ENCODE assay signal across 8 mouse cellular contexts in the genomic region with DNA sequence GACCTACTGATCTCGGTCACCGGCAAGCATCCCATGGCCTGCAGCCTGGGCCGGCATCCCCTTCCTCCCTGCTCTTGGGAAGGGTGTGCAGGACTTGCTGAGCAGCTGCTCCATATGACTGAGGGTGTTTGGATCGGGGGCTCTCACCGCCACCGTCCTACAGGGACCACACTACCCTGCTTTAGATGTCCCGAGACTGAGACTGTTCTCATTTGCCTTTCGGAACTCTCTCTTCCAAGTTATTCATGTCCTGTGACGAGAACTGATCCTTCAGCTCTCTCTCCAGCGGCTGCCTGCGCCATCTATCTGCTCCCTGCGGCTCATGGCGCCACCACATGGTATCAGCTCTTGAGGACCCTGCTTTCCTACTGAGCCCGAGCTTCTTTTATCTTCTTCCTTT. TPM values are rescaled to one million over a fixed set of nuclear protein-coding genes. Genes with fewer than 3 reads are reported as not detected.
A peak's percentile ranks its signal among the peaks of the same experiment; 100 is the strongest.
DNase-seq lines count a peak whose midpoint lies in the region; ATAC-seq lines count a peak whose summit lies in the region.

No protein-coding gene starts in this region.

- H3K27ac ChIP-seq in hindbrain, embryonic 13.5 days, result no peak overlapping the region
- no peak overlapping the region for H3K27ac ChIP-seq in lung, embryonic 15.5 days

- peaks cover 8% of the 10 kb centered on the region for H3K4me1 ChIP-seq in hindbrain, embryonic 13.5 days (replicated peaks)
- peaks cover 3% of the 10 kb centered on the region for H3K4me1 ChIP-seq in lung, embryonic 15.5 days

- H3K36me3 ChIP-seq in hindbrain, embryonic 13.5 days, result no peaks in the 10 kb centered on the region
- no peaks in the 10 kb centered on the region for H3K36me3 ChIP-seq in lung, embryonic 15.5 days

- H3K4me2 ChIP-seq in hindbrain, embryonic 13.5 days, result peak overlapping the region; percentile 46
- H3K4me2 ChIP-seq in lung, embryonic 15.5 days, result peak overlapping the region; percentile 46

- H3K9me3 ChIP-seq in hindbrain, embryonic 13.5 days, result no peaks in the 10 kb centered on the region
- H3K9me3 ChIP-seq in lung, embryonic 15.5 days, result no peaks in the 10 kb centered on the region

- 0 out of 2 replicates have a peak, but pooled peaks cover 5% of the 10 kb centered on the region for H3K27me3 ChIP-seq in hindbrain, embryonic 13.5 days
- no peaks in the 10 kb centered on the region for H3K27me3 ChIP-seq in lung, embryonic 15.5 days

- H3K9ac ChIP-seq in hindbrain, embryonic 13.5 days, result 0 out of 2 replicates have a peak overlapping the region, but pooled peaks have one; percentile 39
- no peak overlapping the region for H3K9ac ChIP-seq in lung, embryonic 15.5 days

- no peak for ATAC-seq in hindbrain, embryonic 13.5 days (ENCODE audit: low FRiP score)
- ATAC-seq in lung, embryonic 15.5 days (ENCODE audit: borderline replicate concordance, extremely low read depth, low FRiP score, low TSS enrichment), result no peak

- 17% methylated on average over 14 of the region's 14 CpGs for WGBS in hindbrain, embryonic 13.5 days
- 10% methylated on average over 14 of the region's 14 CpGs for WGBS in lung, embryonic 15.5 days

- no peak overlapping the region for H3K4me3 ChIP-seq in hindbrain, embryonic 13.5 days
- peak overlapping the region; percentile 26 for H3K4me3 ChIP-seq in lung, embryonic 15.5 days

- peak; percentile 69 to 85 for DNase-seq in adrenal gland, adult (ENCODE audit: inconsistent age in 2 of 2, low spot score in 1 of 2)
- peak; percentile 40 to 65 for DNase-seq in cerebellum, postnatal 25 days
- DNase-seq in gastrocnemius, adult 18-20 months (ENCODE audit: low spot score), result peak; percentile 77
- peak; percentile 62 to 78 for DNase-seq in layer of hippocampus, postnatal 10 days (ENCODE audit: low spot score in 2 of 2)
- peak; percentile 79 to 88 for DNase-seq in right cerebral cortex, postnatal 10 days (ENCODE audit: low spot score in 2 of 2)
- DNase-seq in c-Kit-positive CD71-positive TER-119-positive erythroid progenitor cells, embryonic 14.5 days (ENCODE audit: low spot score), result no peak

RNA-seq across cellular contexts. Expression of a gene that starts 33.0 kb away (rescaled TPM):
- total RNA-seq in gastrocnemius, adult 18-20 months (2021), result 10 to 100 TPM; 41.6 to 82.1 TPM
- 62.3 and 64.0 TPM in 2 replicates for polyA plus RNA-seq in hindbrain, embryonic 13.5 days (2015; fragmentation: Nextera tagmentation; extraction: Ambion mirVana)
- total RNA-seq in layer of hippocampus, postnatal 10 days (2021), result 10 to 100 TPM; 29.0 to 35.8 TPM
- polyA plus RNA-seq in lung, embryonic 15.5 days (2015; fragmentation: Nextera tagmentation; extraction: Ambion mirVana), result 0.60 and 1.3 TPM in 2 replicates
